Mouse (Mus musculus): Measurements from ENCODE around the gene 1700003H04Rik.

DNA sequence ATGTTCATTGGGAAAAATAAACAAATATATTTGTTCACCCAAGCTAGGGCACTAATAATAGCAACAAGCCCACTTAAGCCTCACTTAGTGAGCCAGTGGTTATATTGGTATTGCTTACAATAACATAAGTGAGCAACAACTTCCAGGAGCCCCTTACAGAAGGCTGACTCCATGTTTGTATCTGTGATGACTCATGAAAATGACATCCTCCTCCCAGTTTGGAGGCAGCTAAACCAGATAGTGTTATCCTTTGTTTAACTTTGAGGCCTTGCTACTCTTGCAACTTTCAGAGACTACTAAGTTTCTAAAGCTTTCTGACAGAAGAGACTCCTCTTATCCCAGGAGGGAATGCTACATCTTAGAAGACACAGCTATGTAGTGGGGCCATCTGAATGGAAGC lies 16.9 kb upstream of the 1700003H04Rik start:
- no peak for TF ChIP-seq POLR2A (IDR thresholded peaks at IDR 0.05; ENCODE audit: insufficient read length, low read depth)
- no peak for TF ChIP-seq POLR2AphosphoS2 (IDR thresholded peaks at IDR 0.05; ENCODE audit: insufficient read length, low read depth)
- TF ChIP-seq MAX (IDR thresholded peaks at IDR 0.05; ENCODE audit: low read depth), result no peak
- no peak for TF ChIP-seq CEBPB (IDR thresholded peaks at IDR 0.05; ENCODE audit: insufficient read depth, poor library complexity, severe bottlenecking)
- no peak for TF ChIP-seq TCF3 (IDR thresholded peaks at IDR 0.05; ENCODE audit: insufficient read length, low read depth)
- no peak for TF ChIP-seq MYOG (IDR thresholded peaks at IDR 0.05; ENCODE audit: control insufficient read depth in 1 of 3, insufficient read depth in 1 of 3, insufficient read length in 2 of 3, low read depth in 2 of 3)
- no peak for TF ChIP-seq MYOD1 (IDR thresholded peaks at IDR 0.05; ENCODE audit: control insufficient read depth in 1 of 3, insufficient read length in 2 of 3, low read depth in 2 of 3)
- TF ChIP-seq E2F4 (IDR thresholded peaks at IDR 0.05; ENCODE audit: insufficient read depth), result no peak
- TF ChIP-seq REST (IDR thresholded peaks at IDR 0.05; ENCODE audit: insufficient read depth, insufficient read length), result no peak
- no peak for TF ChIP-seq SRF (IDR thresholded peaks at IDR 0.05; ENCODE audit: control insufficient read depth, insufficient read length, low read depth)
- no peak for TF ChIP-seq USF1 (IDR thresholded peaks at IDR 0.05; ENCODE audit: low read depth)

Data from myocyte (in vitro differentiated cells).